Mouse (Mus musculus): ENCODE results near the gene Soga1. TPM values are rescaled to one million over a fixed set of nuclear protein-coding genes. Genes with fewer than 3 reads are reported as not detected.

The Soga1 gene
- polyA plus RNA-seq, 2 experiments from 2014 or later, result 0.05 TPM; not detected in 1

- ATAC-seq, result no peak
These were observed 18.3 kb downstream of the Soga1 start for GRCm38 (mm10) chr2:157060557-157061305.

- no peak for ATAC-seq
These were observed 19.0 kb downstream of the Soga1 start for GRCm38 (mm10) chr2:157060037-157060436.

GRCm38 (mm10) chr2:157059166-157059565 is 19.9 kb downstream of the Soga1 start:
- no peak for ATAC-seq

- ATAC-seq, result no peak
These were observed 20.6 kb downstream of the Soga1 start for GRCm38 (mm10) chr2:157058342-157058998.

- no peak for ATAC-seq
These were observed 21.3 kb downstream of the Soga1 start for GRCm38 (mm10) chr2:157057758-157058157.

GRCm38 (mm10) chr2:157057186-157057585 is 21.9 kb downstream of the Soga1 start:
- ATAC-seq, result no peak

- ATAC-seq, result no peak
These were observed 23.3 kb downstream of the Soga1 start for GRCm38 (mm10) chr2:157055721-157056120.

GRCm38 (mm10) chr2:157054816-157055215 is 24.2 kb downstream of the Soga1 start:
- no peak for ATAC-seq

- ATAC-seq, result no peak
These were observed 24.8 kb downstream of the Soga1 start for GRCm38 (mm10) chr2:157054297-157054696.

- ATAC-seq, result no peak
These were observed 25.3 kb downstream of the Soga1 start for GRCm38 (mm10) chr2:157053787-157054186.

GRCm38 (mm10) chr2:157053124-157053523 is 25.9 kb downstream of the Soga1 start:
- no peak for ATAC-seq

- ATAC-seq, result no peak
These were observed 26.6 kb downstream of the Soga1 start for GRCm38 (mm10) chr2:157052448-157052847.

- no peak for ATAC-seq
These were observed 29.2 kb downstream of the Soga1 start for GRCm38 (mm10) chr2:157049831-157050243.

- ATAC-seq, result no peak
These were observed 30.5 kb downstream of the Soga1 start for GRCm38 (mm10) chr2:157048395-157049181.

- no peak for ATAC-seq
These were observed 32.1 kb downstream of the Soga1 start for GRCm38 (mm10) chr2:157046956-157047355.

- ATAC-seq, result no peak
These were observed 33.1 kb downstream of the Soga1 start for GRCm38 (mm10) chr2:157045932-157046331.

- ATAC-seq, result no peak
These were observed 35.1 kb downstream of the Soga1 start for GRCm38 (mm10) chr2:157043987-157044386.

GRCm38 (mm10) chr2:157043556-157043955 is 35.5 kb downstream of the Soga1 start:
- ATAC-seq, result no peak

GRCm38 (mm10) chr2:157041421-157041820 is 37.6 kb downstream of the Soga1 start:
- ATAC-seq, result no peak

GRCm38 (mm10) chr2:157040649-157041046 is 38.4 kb downstream of the Soga1 start:
- no peak for ATAC-seq

GRCm38 (mm10) chr2:157039900-157040648 is 39.0 kb downstream of the Soga1 start:
- no peak for ATAC-seq

- no peak for ATAC-seq
These were observed 41.8 kb downstream of the Soga1 start for GRCm38 (mm10) chr2:157037303-157037702.

GRCm38 (mm10) chr2:157036400-157036799 is 42.7 kb downstream of the Soga1 start:
- no peak for ATAC-seq
